Mouse (Mus musculus) heart, postnatal 0 days (tissue): Measurements from ENCODE around the gene Alg14.

Source experiments
- CTCF ChIP-seq: IDR thresholded peaks from 2 replicates; pipeline ENCODE4 v1.5.1; 2016; ENCODE audit warnings: antibody characterized with exemption, control low read depth, low read depth
- EP300 ChIP-seq: IDR thresholded peaks from 2 replicates; pipeline ENCODE4 v1.6.1; 2016; ENCODE audit warnings: antibody characterized with exemption, low read depth

DNA sequence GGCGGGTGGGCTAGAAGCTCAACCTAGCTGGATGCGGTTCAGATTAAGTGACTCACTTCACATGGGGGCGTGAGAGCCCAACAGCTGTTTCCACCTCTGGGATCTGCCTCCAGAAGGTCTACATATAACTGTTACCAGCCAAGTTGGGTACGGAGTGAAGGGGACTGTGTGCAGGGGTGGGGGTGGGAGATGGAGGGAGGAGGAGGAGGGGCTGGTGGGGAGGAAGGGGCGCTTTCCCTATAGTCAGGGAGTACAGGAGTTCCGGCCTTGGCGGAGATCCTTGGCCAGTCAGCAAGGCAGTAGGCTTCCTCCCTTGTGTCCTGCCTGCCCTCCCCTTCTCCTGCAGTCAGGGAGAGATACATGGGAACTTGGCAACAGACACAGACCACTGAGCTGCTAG, 99.2 kb downstream of the Alg14 start:
- TF ChIP-seq CTCF (no peak), EP300 (no peak)
